Mouse (Mus musculus) kidney, adult 2 months (tissue): ENCODE measurements at regions not wholly inside any gene's neighbourhood (a gene's known extent, or its start where the extent isn't known, plus 50 kb on each side); places are given as distances from the start of the nearest gene placed in this dataset.
"Not testable (repeated sequence)": the region's sequence is repeated elsewhere in the genome, so short reads cannot be mapped to it uniquely, and the experiment has no call there.

Experiments
- DNase-seq: peaks from one replicate; pipeline ENCODE4 v3.0.0; 2021
- H3K27ac ChIP-seq: fragments of 200-500 bp; 2 replicates; pipeline ENCODE4 v1.5.1; 2012; ENCODE audit warnings: low read depth, low read length, control low read depth, inconsistent platforms; ENCODE audit not compliant: insufficient read depth
- H3K27me3 ChIP-seq: fragments of 200-500 bp; replicated peaks from 2 replicates; pipeline ENCODE4 v1.6.1; 2012; ENCODE audit warnings: mild to moderate bottlenecking, moderate library complexity, low read length, inconsistent platforms; ENCODE audit not compliant: control insufficient read depth, insufficient read depth
- H3K36me3 ChIP-seq: fragments of 200-500 bp; 2 replicates; pipeline ENCODE4 v1.6.1; 2012; ENCODE audit warnings: mild to moderate bottlenecking, moderate library complexity, low read length, inconsistent platforms; ENCODE audit not compliant: control insufficient read depth, insufficient read depth
- H3K4me1 ChIP-seq: fragments of 200-500 bp; 2 replicates; pipeline ENCODE4 v1.6.1; 2011; ENCODE audit warnings: low read length; ENCODE audit not compliant: control insufficient read depth, insufficient read depth
- H3K4me3 ChIP-seq: fragments of 200-500 bp; 2 replicates; pipeline ENCODE4 v1.5.1; 2011; ENCODE audit warnings: mild to moderate bottlenecking, low read depth, low read length, control low read depth; ENCODE audit not compliant: insufficient read depth
- CTCF ChIP-seq: fragments of 200-500 bp; conservative IDR thresholded peaks from 2 replicates; pipeline ENCODE4 v1.5.1; 2011; ENCODE audit warnings: low read depth, mild to moderate bottlenecking, control low read depth, low read length, moderate library complexity, mixed read lengths; ENCODE audit not compliant: insufficient read depth, insufficient read length
- POLR2A ChIP-seq: fragments of 200-500 bp; IDR thresholded peaks from one replicate; pipeline ENCODE4 v1.6.1; 2011; ENCODE audit warnings: low read depth, low read length, control low read depth
- WGBS: fragments of 180-500 bp; shearing (Covaris S2); methylation state at CpG from one replicate; pipeline ENCODE4 v1.1.7; 2018; 5-methylcytosine and 5-hydroxymethylcytosine counted together

DNA sequence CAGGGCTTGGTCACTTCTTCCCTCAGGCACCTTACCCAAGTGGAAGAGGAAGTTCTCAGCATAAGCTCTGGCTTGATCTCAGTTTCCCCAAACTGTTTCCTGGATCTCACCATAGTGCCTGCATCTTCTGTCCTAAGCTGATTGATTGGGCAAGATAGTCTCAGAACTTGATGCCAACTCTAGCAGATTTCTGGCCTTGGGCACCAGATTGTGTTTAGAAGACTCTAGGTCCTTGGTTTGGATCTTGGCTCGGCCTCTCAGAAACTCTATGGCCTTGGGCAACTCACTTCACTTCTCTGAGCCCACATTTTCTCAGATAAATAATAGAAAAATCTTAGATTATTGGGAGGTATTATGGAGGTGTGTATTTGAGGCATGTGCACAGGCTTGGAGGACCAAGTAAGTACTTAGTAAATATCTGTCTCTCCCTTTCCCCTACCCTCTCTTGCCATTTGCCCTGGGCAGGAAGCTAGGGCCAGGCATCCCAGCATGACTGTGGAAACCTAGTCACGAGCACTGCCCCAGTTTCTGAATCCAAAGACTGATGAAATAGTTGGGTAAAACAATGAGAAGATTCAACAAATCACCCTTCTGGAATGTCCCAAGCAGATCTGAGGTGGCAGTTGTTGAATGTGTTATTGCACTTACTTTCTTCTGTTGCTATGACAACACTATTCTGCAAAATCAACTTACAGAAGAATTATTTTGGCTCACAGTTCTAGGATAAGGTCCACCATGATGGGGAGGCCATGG lies 293.6 kb downstream of the 4933412E24Rik start:
- Histone ChIP-seq H3K4me1 (no peaks in the 10 kb centered on the region), H3K4me3 (no peak overlapping the region), H3K27me3 (no peaks in the 10 kb centered on the region), H3K27ac (no peak overlapping the region), H3K36me3 (no peaks in the 10 kb centered on the region)
- no peak for DNase-seq
- TF ChIP-seq POLR2A: no peak
- no peak for TF ChIP-seq CTCF
- WGBS: 96% methylated on average over 2 of the region's 2 CpGs

DNA sequence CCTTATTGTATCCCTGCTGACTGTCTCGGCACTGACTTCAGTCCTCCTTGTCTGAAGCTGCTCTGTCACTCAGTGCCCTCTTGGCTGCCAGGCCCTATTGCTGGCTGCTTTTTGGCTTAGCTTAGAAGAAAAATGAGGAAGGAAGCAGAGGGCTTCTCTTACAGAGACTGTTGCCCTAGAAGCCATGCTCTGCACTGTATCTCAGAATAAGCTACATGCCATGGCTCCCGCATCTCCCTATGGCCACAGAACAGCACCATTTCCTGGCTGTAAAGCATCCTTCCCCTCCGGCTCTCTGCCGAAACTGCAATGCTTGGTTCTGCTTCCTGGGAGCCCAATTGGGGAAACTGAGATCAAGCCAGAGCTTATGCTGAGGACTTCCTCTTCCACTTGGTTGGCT lies 295.0 kb downstream of the 4933412E24Rik start:
- no peaks in the 10 kb centered on the region for H3K36me3 ChIP-seq
- H3K27me3 ChIP-seq: no peaks in the 10 kb centered on the region
- H3K27ac ChIP-seq: no peak overlapping the region
- no peak overlapping the region for H3K4me3 ChIP-seq
- H3K4me1 ChIP-seq: no peaks in the 10 kb centered on the region
- DNase-seq: no peak
- 94% methylated on average over 4 of the region's 4 CpGs for WGBS
- TF ChIP-seq CTCF (no peak), POLR2A (no peak)

DNA sequence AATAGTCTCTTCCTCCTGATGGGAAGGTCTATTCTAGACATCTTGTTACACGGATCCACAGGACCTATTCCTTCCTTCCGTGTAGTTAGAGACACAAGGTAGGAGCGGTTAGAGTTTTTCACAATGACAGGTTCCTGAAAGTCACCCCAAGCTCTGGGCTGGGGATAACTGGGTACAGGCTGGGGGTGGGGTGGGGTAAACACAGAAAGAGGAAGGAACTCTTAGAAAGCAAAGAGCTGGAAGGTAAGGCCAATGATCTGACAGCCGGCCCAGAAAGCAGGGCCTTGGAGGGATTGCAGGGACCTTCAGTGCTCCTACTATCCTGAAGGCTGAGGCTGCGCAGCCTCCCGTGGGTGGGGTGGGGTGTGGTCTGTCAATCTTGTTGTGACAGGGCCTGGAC lies 295.4 kb downstream of the 4933412E24Rik start:
- no peak for DNase-seq
- Histone ChIP-seq H3K27ac (no peak overlapping the region), H3K36me3 (no peaks in the 10 kb centered on the region), H3K4me3 (no peak overlapping the region), H3K27me3 (no peaks in the 10 kb centered on the region), H3K4me1 (no peaks in the 10 kb centered on the region)
- 87% methylated on average over 6 of the region's 6 CpGs for WGBS
- no peak for TF ChIP-seq CTCF
- TF ChIP-seq POLR2A: no peak

DNA sequence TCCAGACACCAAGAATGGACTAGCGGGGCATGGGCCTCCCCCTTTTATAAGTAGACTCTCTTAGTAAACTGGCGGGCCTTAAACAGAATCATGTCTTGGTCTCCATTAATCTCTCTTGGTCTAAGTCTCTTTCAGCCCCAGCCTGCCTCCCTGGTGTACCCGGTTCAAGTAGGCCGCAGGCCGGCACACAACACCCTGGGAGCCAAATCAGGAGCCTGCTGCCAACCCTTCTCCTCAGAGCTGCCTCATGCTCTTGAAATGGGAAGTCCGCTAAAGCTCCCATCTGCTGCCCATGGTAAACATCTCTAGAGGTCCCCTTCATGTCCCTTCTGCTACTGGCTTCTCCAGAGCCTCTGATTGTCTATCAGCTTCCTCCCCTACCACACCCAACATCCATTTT lies 296.3 kb downstream of the 4933412E24Rik start:
- no peak overlapping the region for H3K27ac ChIP-seq
- WGBS: 98% methylated on average over 6 of the region's 6 CpGs
- no peak for DNase-seq

DNA sequence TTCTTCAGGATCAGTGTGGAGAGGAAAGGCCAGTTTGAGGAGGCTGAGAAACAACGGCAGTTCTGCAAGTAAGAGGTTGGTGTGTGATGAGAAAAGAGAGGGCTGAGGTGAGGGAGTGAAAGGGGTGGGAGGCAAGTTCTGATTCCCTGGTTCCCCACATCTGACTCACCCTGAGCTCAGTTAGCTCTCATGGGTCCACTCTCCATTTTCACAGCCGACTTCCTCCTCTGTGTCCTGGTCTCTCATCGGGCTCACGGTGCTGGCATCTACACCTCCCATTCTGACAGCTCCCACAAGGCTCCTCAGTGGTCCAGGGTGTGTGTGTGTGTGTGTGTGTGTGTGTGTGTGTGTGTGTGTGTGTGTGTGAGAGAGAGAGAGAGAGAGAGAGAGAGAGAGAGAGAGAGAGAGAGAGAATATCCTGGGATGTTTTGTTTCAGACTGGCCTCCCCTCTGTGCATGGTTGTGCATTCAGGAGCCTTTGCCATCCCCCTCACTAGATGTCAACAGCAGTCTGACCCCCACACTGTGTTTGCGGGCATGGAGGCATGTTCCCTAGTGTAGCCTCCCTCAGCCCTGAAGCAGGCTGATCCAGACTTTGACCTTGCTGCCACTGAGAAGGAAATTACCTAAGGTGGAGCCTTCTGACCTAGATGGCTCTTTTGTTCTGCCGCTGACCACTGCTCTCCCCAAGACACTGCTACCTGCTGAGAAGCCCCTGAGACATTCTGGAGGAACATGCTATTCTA lies 296.9 kb downstream of the 4933412E24Rik start:
- H3K36me3 ChIP-seq, H3K27ac ChIP-seq, H3K4me1 ChIP-seq, DNase-seq, H3K27me3 ChIP-seq, H3K4me3 ChIP-seq: not testable (repeated sequence)
- 49% methylated on average over 6 of the region's 6 CpGs for WGBS

More for the DNA sequence above, 296.3 kb downstream of the 4933412E24Rik start:
- no peak for TF ChIP-seq CTCF
- TF ChIP-seq POLR2A: no peak
- Histone ChIP-seq H3K4me3 (no peak overlapping the region), H3K36me3 (no peaks in the 10 kb centered on the region), H3K4me1 (no peaks in the 10 kb centered on the region), H3K27me3 (no peaks in the 10 kb centered on the region)

DNA sequence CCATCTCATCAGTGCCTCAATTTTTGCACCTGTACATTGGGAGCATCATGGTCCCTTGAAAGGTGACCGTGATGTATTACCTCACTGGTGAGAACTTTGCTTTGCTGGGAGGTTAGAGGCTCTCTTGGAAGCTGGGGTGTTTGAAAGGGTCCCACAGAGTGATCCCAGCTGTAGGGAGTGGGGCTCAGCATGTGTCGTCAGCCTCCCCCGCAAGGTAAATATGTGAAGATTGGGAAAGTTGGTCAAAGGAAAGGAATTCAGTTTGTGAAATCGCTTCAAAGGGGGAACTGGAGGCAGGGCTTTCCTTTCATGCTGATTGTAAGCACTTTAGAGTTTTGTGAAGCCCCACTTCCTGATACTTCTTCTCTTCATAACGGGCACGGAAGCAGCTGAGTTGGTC lies 299.5 kb downstream of the 4933412E24Rik start:
- 77% methylated on average over 6 of the region's 6 CpGs for WGBS
- no peak overlapping the region for H3K27ac ChIP-seq
- no peak for DNase-seq

DNA sequence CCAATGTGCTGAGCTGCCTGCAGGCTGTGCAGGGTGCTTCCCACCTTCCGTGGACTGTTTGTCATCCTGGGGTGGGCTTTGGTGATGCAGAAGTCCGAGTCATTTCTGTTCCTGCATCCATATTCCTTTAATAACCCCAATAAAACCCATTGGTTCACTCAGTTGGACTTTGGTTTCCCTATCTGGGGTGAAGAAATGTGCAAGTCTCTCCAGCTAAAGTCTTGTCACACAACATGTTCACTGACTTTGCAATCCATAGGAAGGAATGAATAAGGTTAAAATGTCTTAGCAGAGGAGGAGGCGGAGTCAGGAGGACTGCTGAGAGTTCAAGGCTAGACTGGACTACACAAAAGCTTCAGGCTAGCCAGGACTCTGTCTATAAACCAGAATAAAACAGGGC lies 300.5 kb downstream of the 4933412E24Rik start:
- WGBS: 94% methylated on average over 3 of the region's 3 CpGs
- Histone ChIP-seq H3K4me1 (no peaks in the 10 kb centered on the region), H3K27ac (no peak overlapping the region), H3K27me3 (no peaks in the 10 kb centered on the region), H3K36me3 (no peaks in the 10 kb centered on the region), H3K4me3 (no peak overlapping the region)
- DNase-seq: no peak
- no peak for TF ChIP-seq CTCF
- TF ChIP-seq POLR2A: no peak

More for the DNA sequence above, 299.5 kb downstream of the 4933412E24Rik start:
- no peaks in the 10 kb centered on the region for H3K36me3 ChIP-seq
- no peak overlapping the region for H3K4me3 ChIP-seq
- H3K27me3 ChIP-seq: no peaks in the 10 kb centered on the region
- TF ChIP-seq CTCF (no peak), POLR2A (no peak)
- H3K4me1 ChIP-seq: no peaks in the 10 kb centered on the region
